Mouse (Mus musculus) MEL (cell line): ENCODE measurements around the gene Zkscan1. TPM values are rescaled to one million over a fixed set of nuclear protein-coding genes. Genes with fewer than 3 reads are reported as not detected.

Experiments
- DNase-seq: peaks from one replicate; pipeline ENCODE4 v3.0.0; 2011; ENCODE audit warnings: low read depth, low spot score
- H3K27ac ChIP-seq: 2 replicates; pipeline ENCODE4 v1.5.1; 2012; ENCODE audit warnings: low read depth, mild to moderate bottlenecking, control low read depth, low read length, moderate library complexity; ENCODE audit not compliant: control insufficient read depth
- H3K27me3 ChIP-seq, 2 experiments: fragments of 150-350 bp in 1 of 2; sonication (generic) in 1 of 2; 2 replicates each; pipeline ENCODE4 v1.6.1; 2012; ENCODE audit warnings: low read length in 2 of 2, mild to moderate bottlenecking in 2 of 2, improper control_type of control experiment in 1 of 2, moderate library complexity in 1 of 2; ENCODE audit not compliant: insufficient read depth in 2 of 2, control insufficient read depth in 1 of 2
- H3K36me3 ChIP-seq, 2 experiments: 2 replicates each; pipeline ENCODE4 v1.6.1; 2012 to 2014; ENCODE audit warnings: low read length in 2 of 2, improper control_type of control experiment in 1 of 2, inconsistent platforms in 1 of 2, mild to moderate bottlenecking in 1 of 2; ENCODE audit not compliant: insufficient read depth in 2 of 2, control insufficient read depth in 1 of 2
- H3K4me1 ChIP-seq, 2 experiments: fragments of 150-350 bp in 1 of 2; sonication (generic) in 1 of 2; 2 replicates each; pipeline ENCODE4 v1.6.1; 2012; ENCODE audit warnings: low read length in 2 of 2, improper control_type of control experiment in 1 of 2, mild to moderate bottlenecking in 1 of 2; ENCODE audit not compliant: insufficient read depth in 2 of 2, control insufficient read depth in 1 of 2
- H3K4me3 ChIP-seq, 2 experiments: fragments of 150-350 bp in 1 of 2; sonication (generic) in 1 of 2; 2 replicates each; pipeline ENCODE4 v1.5.1; 2012; ENCODE audit warnings: low read depth in 2 of 2, low read length in 2 of 2, mild to moderate bottlenecking in 2 of 2, moderate library complexity in 2 of 2, control low read depth in 1 of 2, improper control_type of control experiment in 1 of 2; ENCODE audit not compliant: control insufficient read depth in 1 of 2, insufficient read depth in 1 of 2
- H3K79me2 ChIP-seq: 2 replicates; pipeline ENCODE4 v1.6.1; 2012; ENCODE audit warnings: mild to moderate bottlenecking, low read length, moderate library complexity; ENCODE audit not compliant: control insufficient read depth, poor library complexity, insufficient read depth
- H3K9ac ChIP-seq: 2 replicates; pipeline ENCODE4 v1.6.1; 2012; ENCODE audit warnings: low read depth, mild to moderate bottlenecking, control low read depth, low read length, moderate library complexity; ENCODE audit not compliant: control insufficient read depth, poor library complexity, severe bottlenecking
- H3K9me3 ChIP-seq: fragments of 150-350 bp; sonication (generic); replicated peaks from 2 replicates; pipeline ENCODE4 v1.6.1; 2012; ENCODE audit warnings: mild to moderate bottlenecking, low read length, improper control_type of control experiment, moderate library complexity; ENCODE audit not compliant: insufficient read depth
- BHLHE40 ChIP-seq: IDR thresholded peaks from 2 replicates; pipeline ENCODE4 v1.6.1; 2012; ENCODE audit warnings: low read depth, mild to moderate bottlenecking, inconsistent platforms, low read length, improper control_type of control experiment, borderline replicate concordance
- CHD2 ChIP-seq: IDR thresholded peaks from 2 replicates; pipeline ENCODE4 v1.6.1; 2011; ENCODE audit warnings: low read length, improper control_type of control experiment
- CTCF ChIP-seq, 3 experiments: IDR thresholded peaks in 2 of 3; conservative IDR thresholded peaks in 1 of 3; 2 replicates each; pipeline ENCODE4 v1.5.1; 2011 to 2012; ENCODE audit warnings: low read length in 3 of 3, low read depth in 2 of 3, mild to moderate bottlenecking in 2 of 3, improper control_type of control experiment in 1 of 3, inconsistent platforms in 1 of 3, mixed read lengths in 1 of 3, moderate library complexity in 1 of 3; ENCODE audit not compliant: control insufficient read depth in 1 of 3, insufficient read depth in 1 of 3, poor library complexity in 1 of 3, severe bottlenecking in 1 of 3
- EP300 ChIP-seq, 2 experiments: IDR thresholded peaks; 2 replicates each; pipeline ENCODE4 v1.6.1; 2011; ENCODE audit warnings: improper control_type of control experiment in 2 of 2, low read length in 2 of 2, low read depth in 1 of 2, mild to moderate bottlenecking in 1 of 2
- GABPA ChIP-seq: IDR thresholded peaks from 2 replicates; pipeline ENCODE4 v1.6.1; 2012; ENCODE audit warnings: low read depth, mild to moderate bottlenecking, inconsistent platforms, low read length, improper control_type of control experiment, moderate library complexity
- HCFC1 ChIP-seq: IDR thresholded peaks from 2 replicates; pipeline ENCODE4 v1.6.1; 2012; ENCODE audit warnings: low read depth, mild to moderate bottlenecking, inconsistent platforms, low read length, improper control_type of control experiment, moderate library complexity
- MAFK ChIP-seq: IDR thresholded peaks from 2 replicates; pipeline ENCODE4 v1.6.1; 2011; ENCODE audit warnings: low read depth, mild to moderate bottlenecking, low read length, improper control_type of control experiment, borderline replicate concordance
- MEF2A ChIP-seq: IDR thresholded peaks from 2 replicates; pipeline ENCODE4 v1.6.1; 2014; ENCODE audit warnings: low read depth, mild to moderate bottlenecking, inconsistent platforms, low read length, improper control_type of control experiment; ENCODE audit not compliant: poor library complexity, insufficient replicate concordance, severe bottlenecking; ENCODE audit errors: extremely low read depth
- MYB ChIP-seq: IDR thresholded peaks from 2 replicates; pipeline ENCODE4 v1.6.1; 2011; ENCODE audit warnings: mild to moderate bottlenecking, low read depth, low read length, improper control_type of control experiment
- MYC ChIP-seq: IDR thresholded peaks from 2 replicates; pipeline ENCODE4 v1.6.1; 2011; ENCODE audit warnings: low read depth, mild to moderate bottlenecking, low read length, improper control_type of control experiment, moderate library complexity
- NELFE ChIP-seq: IDR thresholded peaks from 2 replicates; pipeline ENCODE4 v1.6.1; 2011; ENCODE audit warnings: low read depth, low read length, improper control_type of control experiment
- POLR2A ChIP-seq, 2 experiments: IDR thresholded peaks; 2 replicates each; pipeline ENCODE4 v1.6.1; 2011 to 2012; ENCODE audit warnings: low read length in 2 of 2, mild to moderate bottlenecking in 2 of 2, control low read depth in 1 of 2, improper control_type of control experiment in 1 of 2, low read depth in 1 of 2, moderate library complexity in 1 of 2; ENCODE audit not compliant: control insufficient read depth in 1 of 2, insufficient read depth in 1 of 2, poor library complexity in 1 of 2
- POLR2AphosphoS5 ChIP-seq: IDR thresholded peaks from 2 replicates; pipeline ENCODE4 v1.6.1; 2012; ENCODE audit warnings: low read depth, borderline replicate concordance, mild to moderate bottlenecking, inconsistent platforms, low read length, moderate library complexity, mixed read lengths
- SIN3A ChIP-seq: IDR thresholded peaks from 2 replicates; pipeline ENCODE4 v1.6.1; 2012; ENCODE audit warnings: low read length, improper control_type of control experiment, inconsistent platforms
- SMC3 ChIP-seq: IDR thresholded peaks from 2 replicates; pipeline ENCODE4 v1.6.1; 2011; ENCODE audit warnings: low read depth, low read length, improper control_type of control experiment
- TAL1 ChIP-seq: IDR thresholded peaks from 2 replicates; pipeline ENCODE4 v1.6.1; 2012; ENCODE audit warnings: mild to moderate bottlenecking, inconsistent platforms, low read length, moderate library complexity, mixed read lengths
- ZC3H11A ChIP-seq: IDR thresholded peaks from 2 replicates; pipeline ENCODE4 v1.6.1; 2012; ENCODE audit warnings: low read depth, mild to moderate bottlenecking, inconsistent platforms, low read length, improper control_type of control experiment
- ZKSCAN1 ChIP-seq: IDR thresholded peaks from 2 replicates; pipeline ENCODE4 v1.6.1; 2012; ENCODE audit warnings: low read depth, mild to moderate bottlenecking, inconsistent platforms, low read length, improper control_type of control experiment, moderate library complexity
- ZNF384 ChIP-seq: IDR thresholded peaks from 2 replicates; pipeline ENCODE4 v1.6.1; 2012; ENCODE audit warnings: low read depth, mild to moderate bottlenecking, inconsistent platforms, low read length, improper control_type of control experiment
- polyA plus RNA-seq, 2 experiments: library from polyadenylated mRNA; stranded (reverse) in 1 of 2; unstranded in 1 of 2; fragments of >175 nt in 1 of 2; fragments of >200 nt in 1 of 2; gene quantifications; 2 replicates each; pipeline versions ENCODE4 v1.2.1 to v1.2.4; 2012; ENCODE audit warnings: low replicate concordance in 2 of 2, low read depth in 1 of 2; ENCODE audit not compliant: insufficient read length in 2 of 2, insufficient read depth in 1 of 2, missing spikeins in 1 of 2
- total RNA-seq: library from RNA; depleted of rRNA; stranded (reverse); fragments of 300-350 nt; gene quantifications from 2 replicates; pipeline ENCODE4 v1.2.3, GENCODE M21; 2012

Gene Zkscan1
- total and polyA plus RNA-seq, 3 experiments: 10.6 to 51.7 (median 13.4) TPM

DNA sequence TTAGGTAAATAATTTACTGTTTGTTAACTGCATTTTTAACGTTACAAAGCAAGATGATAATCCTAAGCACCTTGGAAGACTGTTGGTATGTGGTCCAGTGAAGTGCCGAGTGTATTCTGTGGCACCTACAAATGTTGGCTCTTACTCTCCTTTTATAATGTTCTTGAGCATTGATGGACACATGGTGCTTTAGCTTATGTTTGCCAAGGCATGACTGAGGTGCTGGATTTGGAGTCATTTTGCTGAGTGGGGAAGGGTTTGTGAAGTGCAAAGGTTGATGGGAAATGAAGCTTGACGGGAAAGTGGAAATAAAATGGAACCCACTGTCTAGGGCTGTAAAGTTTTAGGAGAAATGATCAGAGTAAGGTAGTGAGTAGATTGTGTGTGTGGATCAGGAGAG is 3.5 kb downstream of the Zkscan1 start:
- Histone ChIP-seq H3K4me1 (peaks cover 2 to 4% of the 10 kb centered on the region in 2 experiments; a peak in 3 of 4 replicates), H3K27ac (no peak overlapping the region), H3K9me3 (no peaks in the 10 kb centered on the region), H3K4me3 (no peak overlapping the region), H3K79me2 (peaks cover 44% of the 10 kb centered on the region), H3K27me3 (no peaks in the 10 kb centered on the region), H3K36me3 (peaks cover 6 to 20% of the 10 kb centered on the region in 2 experiments), H3K9ac (no peak overlapping the region)
- DNase-seq: no peak
- TF ChIP-seq CHD2: no peak

DNA sequence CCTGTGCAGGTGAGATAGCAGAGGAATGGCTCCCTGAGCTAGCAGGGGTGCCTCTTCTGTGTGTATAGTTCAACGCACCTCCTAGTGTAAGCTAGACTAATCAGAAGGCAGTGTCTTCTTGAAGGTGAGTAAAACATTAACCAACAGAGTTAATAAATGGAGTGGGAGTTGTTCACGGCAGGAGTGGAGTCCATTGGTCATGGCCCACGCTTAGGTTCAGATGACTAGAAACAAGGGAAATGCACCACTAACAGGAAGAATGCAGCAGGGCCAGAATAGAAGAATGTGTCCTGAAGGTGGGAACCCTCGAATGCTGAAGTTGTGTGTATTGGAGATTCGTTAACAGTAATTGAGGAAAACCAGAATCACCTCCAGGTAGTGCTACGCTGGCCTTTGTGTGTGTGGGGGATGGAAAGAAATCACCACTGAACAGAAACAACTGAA is 4.2 kb downstream of the Zkscan1 start:
- no peak overlapping the region for H3K9ac ChIP-seq
- H3K27me3 ChIP-seq: no peaks in the 10 kb centered on the region
- no peaks in the 10 kb centered on the region for H3K9me3 ChIP-seq
- no peak overlapping the region for H3K27ac ChIP-seq
- H3K36me3 ChIP-seq: peaks cover 10 to 20% of the 10 kb centered on the region in 2 experiments
- H3K4me1 ChIP-seq: peaks cover 2 to 4% of the 10 kb centered on the region in 2 experiments; a peak in 3 of 4 replicates
- peaks cover 44% of the 10 kb centered on the region for H3K79me2 ChIP-seq
- H3K4me3 ChIP-seq: no peak overlapping the region
- TF ChIP-seq SIN3A (no peak), ZNF384 (no peak), MYC (no peak)
- TF ChIP-seq, all 39 proteins: peak for 0
- DNase-seq: no peak

DNA sequence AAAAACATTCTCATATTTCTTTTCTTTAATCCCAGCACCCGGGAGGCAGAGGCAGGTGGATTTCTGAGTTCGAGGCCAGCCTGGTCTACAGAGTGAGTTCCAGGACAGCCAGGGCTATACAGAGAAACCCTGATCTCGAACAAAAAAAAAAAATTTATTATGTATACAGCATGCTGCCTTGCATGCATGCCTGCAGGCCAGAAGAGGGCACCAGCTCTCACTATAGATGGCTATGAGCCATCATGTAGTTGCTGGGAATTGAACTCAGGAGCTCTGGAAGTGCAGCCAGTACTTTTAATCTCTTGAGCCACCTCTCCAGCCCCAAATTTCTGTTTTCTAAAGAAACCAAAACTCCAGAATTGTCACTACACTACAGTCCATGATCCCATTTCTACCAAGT is 5.4 kb downstream of the Zkscan1 start:
- TF ChIP-seq POLR2A (IDR thresholded peaks at IDR 0.05; ENCODE audit: control insufficient read depth in 1 of 2, insufficient read depth in 1 of 2, low read depth in 1 of 2, low read length in 2 of 2, poor library complexity in 1 of 2): no peak
- TF ChIP-seq CTCF (IDR thresholded peaks at IDR 0.05 in 2 of 3, conservative IDR thresholded peaks at IDR 0.05 in 1 of 3; ENCODE audit: control insufficient read depth in 1 of 3, insufficient read depth in 1 of 3, low read depth in 2 of 3, low read length in 3 of 3, poor library complexity in 1 of 3, severe bottlenecking in 1 of 3): peak in 2 of 3 experiments; percentile 30 to 50; a peak in 4 of 6 replicates
- TF ChIP-seq SMC3: peak; percentile 21; the same call in 1 of the 2 replicates
- TF ChIP-seq MYB: no peak
- Histone ChIP-seq H3K79me2 (peaks cover 40% of the 10 kb centered on the region), H3K27ac (no peak overlapping the region), H3K9me3 (no peaks in the 10 kb centered on the region), H3K4me3 (no peak overlapping the region), H3K36me3 (peaks cover 10 to 16% of the 10 kb centered on the region in 2 experiments), H3K9ac (no peak overlapping the region), H3K4me1 (peaks cover 0 to 4% of the 10 kb centered on the region in 2 experiments; a peak in 2 of 4 replicates), H3K27me3 (no peaks in the 10 kb centered on the region)
- DNase-seq: peak; percentile 37

DNA sequence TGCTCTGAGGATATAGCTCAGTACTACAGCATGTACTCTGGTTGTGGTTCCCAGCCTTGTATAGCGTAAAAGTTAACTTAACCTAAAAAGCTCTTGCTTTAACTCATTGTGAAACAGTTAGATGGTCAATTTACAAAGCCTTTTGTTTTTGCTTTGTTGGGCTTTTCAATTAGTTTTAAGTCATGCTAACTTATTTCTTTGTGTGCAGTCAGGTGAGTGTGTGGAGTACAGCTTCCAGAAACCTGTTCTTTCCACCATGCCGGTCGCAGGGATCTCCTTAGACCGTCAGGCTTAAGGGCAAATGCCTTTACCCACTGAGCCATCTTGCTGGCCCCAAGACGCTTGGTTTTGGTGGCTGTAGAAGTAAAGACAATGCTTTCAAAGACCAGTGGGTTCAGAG is 5.9 kb downstream of the Zkscan1 start:
- no peak for DNase-seq
- peaks cover 35% of the 10 kb centered on the region for H3K79me2 ChIP-seq
- H3K4me3 ChIP-seq: no peak overlapping the region
- peaks cover 0 to 4% of the 10 kb centered on the region in 2 experiments; a peak in 2 of 4 replicates for H3K4me1 ChIP-seq
- no peaks in the 10 kb centered on the region for H3K9me3 ChIP-seq
- no peak overlapping the region for H3K9ac ChIP-seq
- H3K36me3 ChIP-seq: peaks cover 12 to 16% of the 10 kb centered on the region in 2 experiments
- TF ChIP-seq CTCF (IDR thresholded peaks at IDR 0.05 in 2 of 3, conservative IDR thresholded peaks at IDR 0.05 in 1 of 3; ENCODE audit: control insufficient read depth in 1 of 3, insufficient read depth in 1 of 3, low read depth in 2 of 3, low read length in 3 of 3, poor library complexity in 1 of 3, severe bottlenecking in 1 of 3) (no peak), POLR2AphosphoS5 (no peak), HCFC1 (no peak), CHD2 (no peak), SMC3 (no peak), BHLHE40 (no peak), ZC3H11A (no peak), SIN3A (no peak), EP300 (IDR thresholded peaks at IDR 0.05; ENCODE audit: low read depth in 1 of 2, low read length in 2 of 2) (no peak), ZKSCAN1 (no peak), GABPA (no peak), MYC (no peak), MAFK (no peak), TAL1 (no peak), NELFE (no peak), MEF2A (no peak)
- no peak overlapping the region for H3K27ac ChIP-seq
- H3K27me3 ChIP-seq: no peaks in the 10 kb centered on the region
